Mouse (Mus musculus): ENCODE measurements around the gene Stard10. TPM values are rescaled to one million over a fixed set of nuclear protein-coding genes. Genes with fewer than 3 reads are reported as not detected.

The Stard10 gene
- total RNA-seq, 2 experiments from 2014 or later = 53.2 to 109 TPM

GRCm38 (mm10) chr7:101302691-101303090 lies 14.2 kb upstream of the Stard10 start:
- DNase-seq = no peak

GRCm38 (mm10) chr7:101306841-101307240 lies 10.0 kb upstream of the Stard10 start:
- DNase-seq = no peak

- no peak for DNase-seq
Measured at GRCm38 (mm10) chr7:101309985-101310326, 6.9 kb upstream of the Stard10 start.

- DNase-seq = peak; percentile 96
Measured at GRCm38 (mm10) chr7:101310327-101311028, 6.4 kb upstream of the Stard10 start.

- DNase-seq = no peak
Measured at GRCm38 (mm10) chr7:101311061-101311460, 5.8 kb upstream of the Stard10 start.

GRCm38 (mm10) chr7:101313033-101313432 lies 3.9 kb upstream of the Stard10 start:
- no peak for DNase-seq

GRCm38 (mm10) chr7:101314396-101314795 lies 2.5 kb upstream of the Stard10 start:
- DNase-seq = no peak

GRCm38 (mm10) chr7:101315699-101316098 lies 1.2 kb upstream of the Stard10 start:
- no peak for DNase-seq

- no peak for DNase-seq
Measured at GRCm38 (mm10) chr7:101316591-101317001, 290 bp upstream of the Stard10 start.

GRCm38 (mm10) chr7:101318848-101319247 lies 2.0 kb downstream of the Stard10 start:
- no peak for DNase-seq

GRCm38 (mm10) chr7:101319796-101320195 lies 2.9 kb downstream of the Stard10 start:
- DNase-seq = no peak

GRCm38 (mm10) chr7:101320399-101321217 lies 3.7 kb downstream of the Stard10 start:
- peak; percentile 70 for DNase-seq

GRCm38 (mm10) chr7:101321218-101321827 lies 4.4 kb downstream of the Stard10 start:
- peak; percentile 46 for DNase-seq

GRCm38 (mm10) chr7:101323141-101323594 lies 6.3 kb downstream of the Stard10 start:
- no peak for DNase-seq

GRCm38 (mm10) chr7:101324142-101324962 lies 7.5 kb downstream of the Stard10 start:
- DNase-seq = no peak

- DNase-seq = no peak
Measured at GRCm38 (mm10) chr7:101326006-101326405, 9.1 kb downstream of the Stard10 start.

- DNase-seq = no peak
Measured at GRCm38 (mm10) chr7:101327263-101327662, 10.4 kb downstream of the Stard10 start.

- DNase-seq = no peak
Measured at GRCm38 (mm10) chr7:101327786-101328185, 10.9 kb downstream of the Stard10 start.

GRCm38 (mm10) chr7:101328621-101329158 lies 11.8 kb downstream of the Stard10 start:
- peak; percentile 51 for DNase-seq

GRCm38 (mm10) chr7:101329606-101330005 lies 12.7 kb downstream of the Stard10 start:
- DNase-seq = no peak

GRCm38 (mm10) chr7:101330074-101330840 lies 13.4 kb downstream of the Stard10 start:
- peak; percentile 72 for DNase-seq

Measured in adrenal gland, postnatal 10 days (tissue).